Mouse (Mus musculus) ES-E14 (cell line): ENCODE data around the gene Lpcat2b. TPM values are rescaled to one million over a fixed set of nuclear protein-coding genes. Genes with fewer than 3 reads are reported as not detected.

Experiments
- DNase-seq: peaks from one replicate; pipeline ENCODE4 v3.0.0-alpha.2; 2013; ENCODE audit warnings: low read depth, low spot score
- H3K27ac ChIP-seq: 2 replicates; pipeline ENCODE4 v1.5.1; 2012; ENCODE audit warnings: low read depth, mild to moderate bottlenecking, low read length, moderate library complexity, mixed read lengths; ENCODE audit not compliant: poor library complexity, insufficient read depth, severe bottlenecking
- H3K36me3 ChIP-seq: 2 replicates; pipeline ENCODE4 v1.6.1; 2012; ENCODE audit warnings: mild to moderate bottlenecking, low read length, moderate library complexity, mixed read lengths; ENCODE audit not compliant: control insufficient read depth, poor library complexity, insufficient read depth, severe bottlenecking
- H3K4me1 ChIP-seq, 2 experiments: fragments of 150-350 bp in 1 of 2; sonication (generic) in 1 of 2; 2 replicates each; pipeline ENCODE4 v1.6.1; 2012; ENCODE audit warnings: low read length in 2 of 2, mild to moderate bottlenecking in 1 of 2, mixed read lengths in 1 of 2; ENCODE audit not compliant: control insufficient read depth in 2 of 2, insufficient read depth in 2 of 2, poor library complexity in 1 of 2
- H3K4me3 ChIP-seq, 2 experiments: fragments of 150-350 bp in 1 of 2; sonication (generic) in 1 of 2; 2 replicates each; pipeline ENCODE4 v1.5.1; 2012; ENCODE audit warnings: low read length in 2 of 2, low read depth in 1 of 2, mild to moderate bottlenecking in 1 of 2, mixed read lengths in 1 of 2; ENCODE audit not compliant: insufficient read depth in 1 of 2, poor library complexity in 1 of 2, severe bottlenecking in 1 of 2
- H3K9ac ChIP-seq: 2 replicates; pipeline ENCODE4 v1.6.1; 2012; ENCODE audit warnings: low read depth, mild to moderate bottlenecking, low read length, mixed read lengths; ENCODE audit not compliant: poor library complexity, insufficient read depth, severe bottlenecking
- H3K9me3 ChIP-seq: fragments of 150-350 bp; sonication (generic); 2 replicates; pipeline ENCODE4 v1.6.1; 2012; ENCODE audit warnings: low read depth, mild to moderate bottlenecking, low read length; ENCODE audit not compliant: control insufficient read depth, insufficient read depth
- CHD2 ChIP-seq: IDR thresholded peaks from 2 replicates; pipeline ENCODE4 v1.6.1; 2014; ENCODE audit warnings: mild to moderate bottlenecking, low read depth, low read length, inconsistent platforms
- HCFC1 ChIP-seq: IDR thresholded peaks from 2 replicates; pipeline ENCODE4 v1.6.1; 2012; ENCODE audit warnings: low read length, inconsistent platforms, borderline replicate concordance; ENCODE audit not compliant: insufficient read depth
- MAFK ChIP-seq: IDR thresholded peaks from 2 replicates; pipeline ENCODE4 v1.6.1; 2014; ENCODE audit warnings: mild to moderate bottlenecking, low read depth, low read length, inconsistent platforms; ENCODE audit not compliant: insufficient read depth
- ZC3H11A ChIP-seq: IDR thresholded peaks from 2 replicates; pipeline ENCODE4 v1.6.1; 2012; ENCODE audit warnings: low read depth, mild to moderate bottlenecking, inconsistent platforms, low read length, borderline replicate concordance
- ZNF384 ChIP-seq: IDR thresholded peaks from 2 replicates; pipeline ENCODE4 v1.6.1; 2012; ENCODE audit warnings: low read depth, low read length, inconsistent platforms
- in situ Hi-C, 2 experiments: fragments of 600-800 bp; cut with MboI; formaldehyde crosslinking; loops; one replicate each; pipeline ENCODE4 v1.15.1; 2025; ENCODE audit warnings: low sequenced_read_pairs in 2 of 2, inconsistent platforms in 1 of 2; ENCODE audit not compliant: unreplicated experiment in 2 of 2
- total RNA-seq: library from RNA; depleted of rRNA; stranded (reverse); fragments of 300-350 nt; gene quantifications from 2 replicates; pipeline ENCODE4 v1.2.3, GENCODE M21; 2012; rRNA removed

Gene Lpcat2b
- total RNA-seq, 1 experiment: not detected

- Histone ChIP-seq H3K27ac (no peak overlapping the region), H3K4me3 (no peak overlapping the region), H3K9ac (no peak overlapping the region), H3K36me3 (no peaks in the 10 kb centered on the region), H3K9me3 (no peaks in the 10 kb centered on the region), H3K4me1 (no peaks in the 10 kb centered on the region)
- no peak for DNase-seq
- in situ Hi-C loops: no loop called here
- no peak for TF ChIP-seq ZNF384
- TF ChIP-seq CHD2: no peak
- no peak for TF ChIP-seq HCFC1
- TF ChIP-seq MAFK: no peak
- no peak for TF ChIP-seq ZC3H11A
Observed at GRCm38 (mm10) chr5:107470600-107471329, 39.4 kb downstream of the Lpcat2b start.

- in situ Hi-C loops: no loop called here
- DNase-seq: no peak
- H3K4me1 ChIP-seq: no peaks in the 10 kb centered on the region
- TF ChIP-seq HCFC1: no peak
- TF ChIP-seq CHD2: no peak
- no peak for TF ChIP-seq MAFK
- TF ChIP-seq ZNF384: no peak
- TF ChIP-seq ZC3H11A: no peak
- peak overlapping the region; percentile 1; the same call in 1 of the 2 replicates for H3K27ac ChIP-seq
- H3K9me3 ChIP-seq: no peaks in the 10 kb centered on the region
- no peak overlapping the region for H3K4me3 ChIP-seq
- no peaks in the 10 kb centered on the region; the same call in 1 of the 2 replicates for H3K36me3 ChIP-seq
- no peak overlapping the region for H3K9ac ChIP-seq
Observed at GRCm38 (mm10) chr5:107480194-107480593, 48.8 kb downstream of the Lpcat2b start.

Other genes with a start within 250 kb of the Lpcat2b start
- gene Tgfbr3, start 141.9 kb upstream of the Lpcat2b start, total RNA-seq: 1.8 and 3.1 TPM in 2 replicates
- 0.21 and 2.2 TPM in 2 replicates for gene Brdt, start 100.4 kb upstream of the Lpcat2b start, total RNA-seq
- gene Ephx4, start 28.8 kb upstream of the Lpcat2b start, total RNA-seq: 0.26 and 1.1 TPM in 2 replicates
- 4.0 and 5.4 TPM in 2 replicates for gene Btbd8, start 6.4 kb downstream of the Lpcat2b start, total RNA-seq
- gene Gm42669, start 76.1 kb downstream of the Lpcat2b start, total RNA-seq: 0.94 and 1.0 TPM in 2 replicates
- 0.40 and 0.74 TPM in 2 replicates for gene 1700028K03Rik, start 103.2 kb downstream of the Lpcat2b start, total RNA-seq
- gene Rpap2, start 165.8 kb downstream of the Lpcat2b start, total RNA-seq: 15.9 and 20.2 TPM in 2 replicates
- gene Glmn, start 166.3 kb downstream of the Lpcat2b start, total RNA-seq: 8.9 and 14.7 TPM in 2 replicates